Mouse (Mus musculus) ES-E14 (cell line): ENCODE measurements around the gene Myo1g. TPM values are rescaled to one million over a fixed set of nuclear protein-coding genes. Genes with fewer than 3 reads are reported as not detected.
"Not testable (repeated sequence)": the region's sequence is repeated elsewhere in the genome, so short reads cannot be mapped to it uniquely, and the experiment has no call there.

Source experiments
- DNase-seq: peaks from one replicate; pipeline ENCODE4 v3.0.0-alpha.2; 2013; ENCODE audit warnings: low read depth, low spot score
- H3K27ac ChIP-seq: 2 replicates; pipeline ENCODE4 v1.5.1; 2012; ENCODE audit warnings: low read depth, mild to moderate bottlenecking, low read length, moderate library complexity, mixed read lengths; ENCODE audit not compliant: poor library complexity, insufficient read depth, severe bottlenecking
- H3K36me3 ChIP-seq: 2 replicates; pipeline ENCODE4 v1.6.1; 2012; ENCODE audit warnings: mild to moderate bottlenecking, low read length, moderate library complexity, mixed read lengths; ENCODE audit not compliant: control insufficient read depth, poor library complexity, insufficient read depth, severe bottlenecking
- H3K4me1 ChIP-seq, 2 experiments: fragments of 150-350 bp in 1 of 2; sonication (generic) in 1 of 2; 2 replicates each; pipeline ENCODE4 v1.6.1; 2012; ENCODE audit warnings: low read length in 2 of 2, mild to moderate bottlenecking in 1 of 2, mixed read lengths in 1 of 2; ENCODE audit not compliant: control insufficient read depth in 2 of 2, insufficient read depth in 2 of 2, poor library complexity in 1 of 2
- H3K4me3 ChIP-seq, 2 experiments: fragments of 150-350 bp in 1 of 2; sonication (generic) in 1 of 2; 2 replicates each; pipeline ENCODE4 v1.5.1; 2012; ENCODE audit warnings: low read length in 2 of 2, low read depth in 1 of 2, mild to moderate bottlenecking in 1 of 2, mixed read lengths in 1 of 2; ENCODE audit not compliant: insufficient read depth in 1 of 2, poor library complexity in 1 of 2, severe bottlenecking in 1 of 2
- H3K9ac ChIP-seq: 2 replicates; pipeline ENCODE4 v1.6.1; 2012; ENCODE audit warnings: low read depth, mild to moderate bottlenecking, low read length, mixed read lengths; ENCODE audit not compliant: poor library complexity, insufficient read depth, severe bottlenecking
- H3K9me3 ChIP-seq: fragments of 150-350 bp; sonication (generic); 2 replicates; pipeline ENCODE4 v1.6.1; 2012; ENCODE audit warnings: low read depth, mild to moderate bottlenecking, low read length; ENCODE audit not compliant: control insufficient read depth, insufficient read depth
- CHD2 ChIP-seq: IDR thresholded peaks from 2 replicates; pipeline ENCODE4 v1.6.1; 2014; ENCODE audit warnings: mild to moderate bottlenecking, low read depth, low read length, inconsistent platforms
- HCFC1 ChIP-seq: IDR thresholded peaks from 2 replicates; pipeline ENCODE4 v1.6.1; 2012; ENCODE audit warnings: low read length, inconsistent platforms, borderline replicate concordance; ENCODE audit not compliant: insufficient read depth
- MAFK ChIP-seq: IDR thresholded peaks from 2 replicates; pipeline ENCODE4 v1.6.1; 2014; ENCODE audit warnings: mild to moderate bottlenecking, low read depth, low read length, inconsistent platforms; ENCODE audit not compliant: insufficient read depth
- ZC3H11A ChIP-seq: IDR thresholded peaks from 2 replicates; pipeline ENCODE4 v1.6.1; 2012; ENCODE audit warnings: low read depth, mild to moderate bottlenecking, inconsistent platforms, low read length, borderline replicate concordance
- ZNF384 ChIP-seq: IDR thresholded peaks from 2 replicates; pipeline ENCODE4 v1.6.1; 2012; ENCODE audit warnings: low read depth, low read length, inconsistent platforms
- in situ Hi-C, 2 experiments: fragments of 600-800 bp; cut with MboI; formaldehyde crosslinking; loops; one replicate each; pipeline ENCODE4 v1.15.1; 2025; ENCODE audit warnings: low sequenced_read_pairs in 2 of 2, inconsistent platforms in 1 of 2; ENCODE audit not compliant: unreplicated experiment in 2 of 2
- total RNA-seq: library from RNA; depleted of rRNA; stranded (reverse); fragments of 300-350 nt; gene quantifications from 2 replicates; pipeline ENCODE4 v1.2.3, GENCODE M21; 2012

Myo1g gene
- total RNA-seq, 1 experiment, result 11.6 TPM

- no peaks in the 10 kb centered on the region for H3K9me3 ChIP-seq
- TF ChIP-seq ZC3H11A (no peak), HCFC1 (no peak), CHD2 (no peak), ZNF384 (no peak), MAFK (no peak)
- H3K4me3 ChIP-seq, result peak overlapping the region; percentile 84 to 91
- peak overlapping the region; percentile 92 for H3K9ac ChIP-seq
- in situ Hi-C loops, result no loop called here
- H3K36me3 ChIP-seq, result peaks cover 33% of the 10 kb centered on the region
- DNase-seq, result no peak
- peaks cover 0 to 4% of the 10 kb centered on the region in 2 experiments; a peak in 2 of 4 replicates for H3K4me1 ChIP-seq
- H3K27ac ChIP-seq, result peak overlapping the region; percentile 87
Measured at GRCm38 (mm10) chr11:6527256-6528185, 6.8 kb upstream of the Myo1g start.

- Histone ChIP-seq H3K27ac (peak overlapping the region; percentile 87), H3K4me3 (peak overlapping the region; percentile 84 to 91), H3K9ac (peak overlapping the region; percentile 92), H3K36me3 (peaks cover 33% of the 10 kb centered on the region)
- DNase-seq, H3K9me3 ChIP-seq, in situ Hi-C loops, H3K4me1 ChIP-seq: not testable (repeated sequence)
Measured at GRCm38 (mm10) chr11:6526526-6527255, 5.9 kb upstream of the Myo1g start.

- no peak for DNase-seq
- 0 out of 4 replicates have a peak overlapping the region, but pooled peaks of 1 of the 2 experiments have one; percentile 5 for H3K4me3 ChIP-seq
- TF ChIP-seq ZC3H11A (no peak), HCFC1 (no peak), ZNF384 (no peak), CHD2 (no peak), MAFK (no peak)
- peaks cover 0 to 10% of the 10 kb centered on the region in 2 experiments; a peak in 3 of 4 replicates for H3K4me1 ChIP-seq
- peaks cover 33% of the 10 kb centered on the region for H3K36me3 ChIP-seq
- H3K9ac ChIP-seq, result 0 out of 2 replicates have a peak overlapping the region, but pooled peaks have one; percentile 4
- peak overlapping the region; percentile 49; the same call in 1 of the 2 replicates for H3K27ac ChIP-seq
- in situ Hi-C loops, result no loop called here
- no peaks in the 10 kb centered on the region for H3K9me3 ChIP-seq
Measured at GRCm38 (mm10) chr11:6525241-6525640, 4.5 kb upstream of the Myo1g start.

- H3K9me3 ChIP-seq, result no peaks in the 10 kb centered on the region
- TF ChIP-seq HCFC1, result no peak
- no peak for TF ChIP-seq ZC3H11A
- no peak for TF ChIP-seq ZNF384
- TF ChIP-seq CHD2, result no peak
- TF ChIP-seq MAFK, result no peak
- H3K9ac ChIP-seq, result 0 out of 2 replicates have a peak overlapping the region, but pooled peaks have one; percentile 4
- H3K27ac ChIP-seq, result peak overlapping the region; percentile 49; the same call in 1 of the 2 replicates
- peaks cover 0 to 10% of the 10 kb centered on the region in 2 experiments; a peak in 3 of 4 replicates for H3K4me1 ChIP-seq
- 0 out of 4 replicates have a peak overlapping the region, but pooled peaks of 1 of the 2 experiments have one; percentile 5 for H3K4me3 ChIP-seq
- in situ Hi-C loops, result no loop called here
- peaks cover 33% of the 10 kb centered on the region for H3K36me3 ChIP-seq
- DNase-seq, result no peak
Measured at GRCm38 (mm10) chr11:6524880-6525238, 4.1 kb upstream of the Myo1g start.
